Comparison of ENCODE assay signal across 8 mouse cellular contexts in genomic region chr7:4795767-4796433, GRCm38 (mm10). TPM values are rescaled to one million over a fixed set of nuclear protein-coding genes. Genes with fewer than 3 reads are reported as not detected.
DNase-seq lines count a peak whose midpoint lies in the region; ATAC-seq and TF ChIP-seq lines count a peak whose summit lies in the region.

No protein-coding gene starts in this region.

- H3K4me2 ChIP-seq in liver, embryonic 12.5 days = no peak overlapping the region
- H3K4me2 ChIP-seq in hindbrain, postnatal 0 days (ENCODE audit: low read depth, low read length) = no peak overlapping the region

- peak overlapping the region; percentile 52 for H3K27ac ChIP-seq in liver, embryonic 12.5 days
- no peak overlapping the region for H3K27ac ChIP-seq in hindbrain, postnatal 0 days

- ATAC-seq in cerebellum, adult (ENCODE audit: insufficient number of reproducible peaks, low FRiP score, low TSS enrichment) = no peak
- no peak for ATAC-seq in liver, embryonic 12.5 days
- peak; percentile 31; the same call in 1 of the 2 replicates for ATAC-seq in hindbrain, postnatal 0 days

- DNase-seq in cerebellum, adult 11-12 months = peak; percentile 34
- DNase-seq in liver = no peak
- peak; percentile 65 for DNase-seq in c-Kit-positive CD71-positive TER-119-positive erythroid progenitor cells, embryonic 14.5 days (ENCODE audit: low spot score)
- peak; percentile 63 for DNase-seq in hindbrain, postnatal 0 days (ENCODE audit: low spot score)
- peak; percentile 57 for DNase-seq in mesoderm, embryonic 11.5 days (ENCODE audit: low read depth, low spot score)
- DNase-seq in gastrocnemius, postnatal 10 days = no peak

- 61% methylated on average over 7 of the region's 7 CpGs for WGBS in liver, embryonic 12.5 days (ENCODE audit: insufficient replicate concordance)
- WGBS in hindbrain, postnatal 0 days = 62% methylated on average over 7 of the region's 7 CpGs

- no peak overlapping the region for H3K4me3 ChIP-seq in liver, embryonic 12.5 days
- no peak overlapping the region for H3K4me3 ChIP-seq in hindbrain, postnatal 0 days (ENCODE audit: low read length)

- peak; percentile 84 for TF ChIP-seq CTCF in hindbrain, postnatal 0 days (IDR thresholded peaks at IDR 0.05; ENCODE audit: low read depth)

- peaks cover 49% of the 10 kb centered on the region for H3K36me3 ChIP-seq in liver, embryonic 12.5 days
- peaks cover 25% of the 10 kb centered on the region for H3K36me3 ChIP-seq in hindbrain, postnatal 0 days (ENCODE audit: insufficient read depth, low read length)

- H3K27me3 ChIP-seq in liver, embryonic 12.5 days (replicated peaks) = no peaks in the 10 kb centered on the region
- no peaks in the 10 kb centered on the region for H3K27me3 ChIP-seq in hindbrain, postnatal 0 days (ENCODE audit: insufficient read depth, low read length)

- H3K4me1 ChIP-seq in liver, embryonic 12.5 days = peaks cover 34% of the 10 kb centered on the region
- peaks cover 3% of the 10 kb centered on the region; the same call in 1 of the 2 replicates for H3K4me1 ChIP-seq in hindbrain, postnatal 0 days (ENCODE audit: insufficient read depth, low read length)

- no peak overlapping the region for H3K9ac ChIP-seq in liver, embryonic 12.5 days
- H3K9ac ChIP-seq in hindbrain, postnatal 0 days (replicated peaks; ENCODE audit: low read length) = no peak overlapping the region

- no peaks in the 10 kb centered on the region for H3K9me3 ChIP-seq in liver, embryonic 12.5 days (replicated peaks)
- no peaks in the 10 kb centered on the region for H3K9me3 ChIP-seq in hindbrain, postnatal 0 days (ENCODE audit: low read length)

RNA-seq across cellular contexts. Expression of gene Rpl28, which starts 3.2 kb away (rescaled TPM):
- 397 and 413 TPM in 2 replicates for polyA plus RNA-seq in liver, embryonic 12.5 days (2016; fragmentation: Nextera tagmentation; extraction: Ambion mirVana)
- total RNA-seq in hindbrain, postnatal 0 days (2014; rRNA removed) = 145 and 147 TPM in 2 replicates
- polyA plus RNA-seq in hindbrain, postnatal 0 days (2015; fragmentation: Nextera tagmentation; extraction: Ambion mirVana) = 304 and 315 TPM in 2 replicates
- 100 to 1,000 TPM; 796 to 873 TPM for total RNA-seq in gastrocnemius, postnatal 10 days (2021)

RNA-seq across cellular contexts. Expression of gene Tmem238, which starts 6.4 kb away (rescaled TPM):
- polyA plus RNA-seq in liver, embryonic 12.5 days (2016; fragmentation: Nextera tagmentation; extraction: Ambion mirVana) = 18.9 and 19.2 TPM in 2 replicates
- 13.7 and 13.9 TPM in 2 replicates for total RNA-seq in hindbrain, postnatal 0 days (2014; rRNA removed)
- polyA plus RNA-seq in hindbrain, postnatal 0 days (2015; fragmentation: Nextera tagmentation; extraction: Ambion mirVana) = 16.8 and 18.2 TPM in 2 replicates
- total RNA-seq in gastrocnemius, postnatal 10 days (2021) = 1 to 10 TPM; 3.5 to 6.3 TPM

RNA-seq across cellular contexts. Expression of gene Tmem190, which starts 13.2 kb away (rescaled TPM):
- polyA plus RNA-seq in liver, embryonic 12.5 days (2016; fragmentation: Nextera tagmentation; extraction: Ambion mirVana) = 0.46 TPM in 1 of 2 replicates, not detected in the other
- total RNA-seq in hindbrain, postnatal 0 days (2014; rRNA removed) = not detected in 2 replicates
- 0.53 TPM in 1 of 2 replicates, not detected in the other for polyA plus RNA-seq in hindbrain, postnatal 0 days (2015; fragmentation: Nextera tagmentation; extraction: Ambion mirVana)
- not detected for total RNA-seq in gastrocnemius, postnatal 10 days (2021)

RNA-seq across cellular contexts. Expression of gene Il11, which starts 13.2 kb away (rescaled TPM):
- polyA plus RNA-seq in liver, embryonic 12.5 days (2016; fragmentation: Nextera tagmentation; extraction: Ambion mirVana) = 0.06 TPM in 1 of 2 replicates, not detected in the other
- 2.0 TPM in 1 of 2 replicates, not detected in the other for total RNA-seq in hindbrain, postnatal 0 days (2014; rRNA removed)
- polyA plus RNA-seq in hindbrain, postnatal 0 days (2015; fragmentation: Nextera tagmentation; extraction: Ambion mirVana) = 1.1 and 1.3 TPM in 2 replicates
- total RNA-seq in gastrocnemius, postnatal 10 days (2021) = under 1 TPM; 0.20 to 0.31 TPM

RNA-seq across cellular contexts. Expression of gene Ube2s, which starts 16.5 kb away (rescaled TPM):
- 353 and 370 TPM in 2 replicates for polyA plus RNA-seq in liver, embryonic 12.5 days (2016; fragmentation: Nextera tagmentation; extraction: Ambion mirVana)
- total RNA-seq in hindbrain, postnatal 0 days (2014; rRNA removed) = 264 and 324 TPM in 2 replicates
- polyA plus RNA-seq in hindbrain, postnatal 0 days (2015; fragmentation: Nextera tagmentation; extraction: Ambion mirVana) = 223 and 233 TPM in 2 replicates
- total RNA-seq in gastrocnemius, postnatal 10 days (2021) = 100 to 1,000 TPM in 1 of 2 experiments, 10 to 100 TPM in 1; 91.1 to 107 TPM

Comparison
In these comparisons a context has a peak if more than half of its experiments do, and no peak if none do; other contexts are left out.
1. DNase-seq: peak in cerebellum, adult 11-12 months (single experiment), c-Kit-positive CD71-positive TER-119-positive erythroid progenitor cells, embryonic 14.5 days (single experiment), hindbrain, postnatal 0 days (single experiment) and mesoderm, embryonic 11.5 days (single experiment); none in liver (single experiment) and gastrocnemius, postnatal 10 days (single experiment).